Mouse (Mus musculus) ES-E14 (cell line): ENCODE data around the gene Fam184b. TPM values are rescaled to one million over a fixed set of nuclear protein-coding genes. Genes with fewer than 3 reads are reported as not detected.

ENCODE experiments used
- DNase-seq: peaks from one replicate; pipeline ENCODE4 v3.0.0-alpha.2; 2013; ENCODE audit warnings: low read depth, low spot score
- H3K27ac ChIP-seq: 2 replicates; pipeline ENCODE4 v1.5.1; 2012; ENCODE audit warnings: low read depth, mild to moderate bottlenecking, low read length, moderate library complexity, mixed read lengths; ENCODE audit not compliant: poor library complexity, insufficient read depth, severe bottlenecking
- H3K36me3 ChIP-seq: 2 replicates; pipeline ENCODE4 v1.6.1; 2012; ENCODE audit warnings: mild to moderate bottlenecking, low read length, moderate library complexity, mixed read lengths; ENCODE audit not compliant: control insufficient read depth, poor library complexity, insufficient read depth, severe bottlenecking
- H3K4me1 ChIP-seq, 2 experiments: fragments of 150-350 bp in 1 of 2; sonication (generic) in 1 of 2; 2 replicates each; pipeline ENCODE4 v1.6.1; 2012; ENCODE audit warnings: low read length in 2 of 2, mild to moderate bottlenecking in 1 of 2, mixed read lengths in 1 of 2; ENCODE audit not compliant: control insufficient read depth in 2 of 2, insufficient read depth in 2 of 2, poor library complexity in 1 of 2
- H3K4me3 ChIP-seq, 2 experiments: fragments of 150-350 bp in 1 of 2; sonication (generic) in 1 of 2; 2 replicates each; pipeline ENCODE4 v1.5.1; 2012; ENCODE audit warnings: low read length in 2 of 2, low read depth in 1 of 2, mild to moderate bottlenecking in 1 of 2, mixed read lengths in 1 of 2; ENCODE audit not compliant: insufficient read depth in 1 of 2, poor library complexity in 1 of 2, severe bottlenecking in 1 of 2
- H3K9ac ChIP-seq: 2 replicates; pipeline ENCODE4 v1.6.1; 2012; ENCODE audit warnings: low read depth, mild to moderate bottlenecking, low read length, mixed read lengths; ENCODE audit not compliant: poor library complexity, insufficient read depth, severe bottlenecking
- H3K9me3 ChIP-seq: fragments of 150-350 bp; sonication (generic); 2 replicates; pipeline ENCODE4 v1.6.1; 2012; ENCODE audit warnings: low read depth, mild to moderate bottlenecking, low read length; ENCODE audit not compliant: control insufficient read depth, insufficient read depth
- CHD2 ChIP-seq: IDR thresholded peaks from 2 replicates; pipeline ENCODE4 v1.6.1; 2014; ENCODE audit warnings: mild to moderate bottlenecking, low read depth, low read length, inconsistent platforms
- HCFC1 ChIP-seq: IDR thresholded peaks from 2 replicates; pipeline ENCODE4 v1.6.1; 2012; ENCODE audit warnings: low read length, inconsistent platforms, borderline replicate concordance; ENCODE audit not compliant: insufficient read depth
- MAFK ChIP-seq: IDR thresholded peaks from 2 replicates; pipeline ENCODE4 v1.6.1; 2014; ENCODE audit warnings: mild to moderate bottlenecking, low read depth, low read length, inconsistent platforms; ENCODE audit not compliant: insufficient read depth
- ZC3H11A ChIP-seq: IDR thresholded peaks from 2 replicates; pipeline ENCODE4 v1.6.1; 2012; ENCODE audit warnings: low read depth, mild to moderate bottlenecking, inconsistent platforms, low read length, borderline replicate concordance
- ZNF384 ChIP-seq: IDR thresholded peaks from 2 replicates; pipeline ENCODE4 v1.6.1; 2012; ENCODE audit warnings: low read depth, low read length, inconsistent platforms
- in situ Hi-C, 2 experiments: fragments of 600-800 bp; cut with MboI; formaldehyde crosslinking; loops; one replicate each; pipeline ENCODE4 v1.15.1; 2025; ENCODE audit warnings: low sequenced_read_pairs in 2 of 2, inconsistent platforms in 1 of 2; ENCODE audit not compliant: unreplicated experiment in 2 of 2
- total RNA-seq: library from RNA; depleted of rRNA; stranded (reverse); fragments of 300-350 nt; gene quantifications from 2 replicates; pipeline ENCODE4 v1.2.3, GENCODE M21; 2012

Gene Fam184b
- total RNA-seq, 1 experiment = 0.45 TPM

- TF ChIP-seq HCFC1 (no peak), MAFK (no peak), ZC3H11A (no peak), CHD2 (no peak), ZNF384 (no peak)
- peaks cover 2 to 3% of the 10 kb centered on the region in 2 experiments; a peak in 1 of 4 replicates for H3K4me1 ChIP-seq
- in situ Hi-C loops = no loop called here
These were observed 113.1 kb downstream of the Fam184b start for GRCm38 (mm10) chr5:45526338-45526737.

GRCm38 (mm10) chr5:45525101-45525500, 114.3 kb downstream of the Fam184b start:
- no peak for DNase-seq
- H3K4me1 ChIP-seq = peaks cover 2 to 3% of the 10 kb centered on the region in 2 experiments; a peak in 1 of 4 replicates
- TF ChIP-seq ZC3H11A = no peak
- no peak for TF ChIP-seq MAFK
- no peak for TF ChIP-seq CHD2
- no peak for TF ChIP-seq ZNF384
- no peak for TF ChIP-seq HCFC1
- no peaks in the 10 kb centered on the region for H3K9me3 ChIP-seq
- H3K4me3 ChIP-seq = no peak overlapping the region
- H3K9ac ChIP-seq = no peak overlapping the region
- in situ Hi-C loops = no loop called here
- H3K27ac ChIP-seq = no peak overlapping the region
- peaks cover 28% of the 10 kb centered on the region for H3K36me3 ChIP-seq

More at GRCm38 (mm10) chr5:45526338-45526737, 113.1 kb downstream of the Fam184b start:
- no peak overlapping the region for H3K4me3 ChIP-seq
- no peak overlapping the region for H3K9ac ChIP-seq
- no peak for DNase-seq
- peaks cover 28% of the 10 kb centered on the region for H3K36me3 ChIP-seq
- no peak overlapping the region for H3K27ac ChIP-seq
- no peaks in the 10 kb centered on the region for H3K9me3 ChIP-seq

- no peak for DNase-seq
- TF ChIP-seq CHD2 = no peak
- no peak for TF ChIP-seq ZNF384
- TF ChIP-seq ZC3H11A = no peak
- TF ChIP-seq HCFC1 = no peak
- TF ChIP-seq MAFK = no peak
- Histone ChIP-seq H3K4me1 (peaks cover 2 to 3% of the 10 kb centered on the region in 2 experiments; a peak in 1 of 4 replicates), H3K27ac (no peak overlapping the region), H3K9me3 (no peaks in the 10 kb centered on the region), H3K9ac (no peak overlapping the region; the same call in 1 of the 2 replicates), H3K36me3 (peaks cover 17% of the 10 kb centered on the region), H3K4me3 (peak overlapping the region in 1 of 2 experiments; percentile 77; a peak in 1 of 4 replicates)
- in situ Hi-C loops = no loop called here
These were observed 117.8 kb downstream of the Fam184b start for GRCm38 (mm10) chr5:45521601-45522000.

GRCm38 (mm10) chr5:45520809-45521110, 118.7 kb downstream of the Fam184b start:
- in situ Hi-C loops = no loop called here
- H3K27ac ChIP-seq = no peak overlapping the region
- peak overlapping the region; percentile 77 to 93 for H3K4me3 ChIP-seq
- H3K36me3 ChIP-seq = peaks cover 12% of the 10 kb centered on the region
- no peak for TF ChIP-seq ZC3H11A
- no peak for TF ChIP-seq CHD2
- TF ChIP-seq MAFK = no peak
- no peak for TF ChIP-seq HCFC1
- TF ChIP-seq ZNF384 = no peak
- no peaks in the 10 kb centered on the region for H3K9me3 ChIP-seq
- no peak for DNase-seq
- peak overlapping the region; percentile 89 for H3K9ac ChIP-seq
- peaks cover 2 to 3% of the 10 kb centered on the region in 2 experiments; a peak in 1 of 4 replicates for H3K4me1 ChIP-seq
